Mouse (Mus musculus): ENCODE results near the gene Srrd. TPM values are rescaled to one million over a fixed set of nuclear protein-coding genes. Genes with fewer than 3 reads are reported as not detected.

The Srrd gene
- polyA plus RNA-seq, 1 experiment from 2014 or later: 56.0 TPM

DNA sequence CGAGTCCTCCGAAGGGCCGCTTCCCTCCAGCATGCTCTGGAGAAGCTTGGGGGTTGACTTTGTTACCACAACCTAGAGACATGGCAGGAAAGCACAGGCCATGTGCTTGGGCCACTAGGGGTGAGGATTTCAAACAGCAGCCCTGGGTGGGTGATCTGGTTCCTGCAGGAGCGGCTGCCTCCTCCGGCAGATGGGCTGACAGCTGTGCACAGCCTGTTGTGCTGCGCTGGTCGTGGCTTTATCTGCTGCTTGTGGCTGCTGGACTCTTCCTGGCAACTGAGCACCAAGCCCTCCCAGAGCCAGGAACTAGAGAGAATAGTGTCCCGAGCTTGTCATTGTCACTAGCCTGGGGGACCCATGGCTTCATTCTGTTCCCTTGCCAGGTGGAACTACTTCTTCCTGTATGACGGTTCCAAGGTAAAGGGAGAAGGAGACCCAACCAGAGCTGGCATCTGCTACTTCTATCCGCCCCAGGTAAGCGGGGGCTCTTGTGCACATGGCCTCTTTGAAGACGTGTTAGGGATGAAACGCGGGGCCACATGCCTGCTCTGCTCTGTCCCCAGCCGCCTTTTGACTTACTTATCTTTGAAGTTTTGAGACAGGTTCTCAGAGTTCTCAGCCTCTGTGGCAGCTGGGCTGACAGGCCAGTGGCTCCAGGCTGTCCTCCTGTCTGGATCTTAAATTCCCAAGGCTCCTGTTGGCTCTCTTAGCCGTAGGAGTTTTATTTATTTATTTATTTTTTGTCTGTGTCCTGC, 3.5 kb upstream of the Srrd start:
- no peak for ATAC-seq (ENCODE audit: insufficient number of reproducible peaks, low FRiP score, low TSS enrichment, low read depth)
- 89% methylated on average over 16 of the region's 16 CpGs for WGBS
- no peaks in the 10 kb centered on the region for H3K27me3 ChIP-seq (ENCODE audit: control insufficient read depth, insufficient read depth, low read length)
- no peak for DNase-seq (ENCODE audit: low spot score)
- H3K9me3 ChIP-seq (ENCODE audit: control insufficient read depth, low read length): no peaks in the 10 kb centered on the region
- H3K36me3 ChIP-seq (ENCODE audit: control insufficient read depth, insufficient read depth, low read length): peaks cover 5% of the 10 kb centered on the region
- no peak overlapping the region for H3K27ac ChIP-seq (replicated peaks; ENCODE audit: low read depth, low read length)
- no peak overlapping the region for H3K4me2 ChIP-seq (ENCODE audit: low read depth, severe bottlenecking)
- H3K9ac ChIP-seq (ENCODE audit: low read length): no peak overlapping the region
- peaks cover 7% of the 10 kb centered on the region; the same call in 1 of the 2 replicates for H3K4me1 ChIP-seq (ENCODE audit: control insufficient read depth, insufficient read depth, low read length)
- no peak overlapping the region for H3K4me3 ChIP-seq (ENCODE audit: low read depth, low read length)

DNA sequence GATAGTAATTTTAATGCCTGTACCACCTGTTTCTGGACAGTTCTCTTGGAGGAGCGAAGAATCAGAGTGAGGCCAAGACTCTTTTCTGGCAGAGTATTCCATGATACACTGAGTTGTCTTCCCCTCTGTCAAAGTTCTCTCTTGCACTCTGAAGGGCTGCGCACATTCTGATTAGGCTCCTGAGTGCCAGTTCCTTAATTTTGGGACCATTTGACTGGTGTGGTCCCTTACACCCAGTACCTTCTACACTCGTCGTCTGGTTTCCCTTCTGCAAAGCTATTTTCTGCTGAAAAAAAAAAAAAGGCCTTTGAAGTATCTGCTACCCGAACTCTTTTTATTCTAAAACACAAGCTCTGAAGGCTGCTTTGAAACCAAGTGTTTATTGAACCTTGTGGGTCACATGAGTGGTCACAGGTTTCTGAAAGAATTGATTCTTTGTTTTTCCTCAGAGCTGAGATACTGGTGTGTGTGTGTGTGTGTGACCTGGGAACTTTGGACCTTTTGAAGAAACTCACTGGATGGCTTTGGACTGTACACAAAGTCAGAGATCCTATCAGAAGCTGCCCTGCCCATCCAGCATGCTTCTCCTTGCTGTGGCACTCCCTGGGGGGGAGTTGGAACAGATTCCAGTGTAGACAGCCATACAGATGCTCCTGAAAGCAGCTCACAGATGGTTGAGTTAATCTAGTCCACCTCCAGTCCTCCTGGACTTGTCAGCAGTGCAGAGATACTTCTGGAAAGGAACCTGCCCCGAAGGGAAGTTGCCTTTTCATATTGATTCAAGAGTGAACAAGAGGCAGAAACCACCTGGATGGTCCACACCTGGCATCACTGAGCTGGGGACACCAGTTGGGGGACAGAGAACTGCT, 1.5 kb upstream of the Srrd start:
- no peak overlapping the region for H3K9ac ChIP-seq (ENCODE audit: low read length)
- DNase-seq (ENCODE audit: low spot score) (no peak), ATAC-seq (ENCODE audit: insufficient number of reproducible peaks, low FRiP score, low TSS enrichment, low read depth) (no peak)
- H3K36me3 ChIP-seq (ENCODE audit: control insufficient read depth, insufficient read depth, low read length): peaks cover 1% of the 10 kb centered on the region; the same call in 1 of the 2 replicates
- no peak overlapping the region for H3K27ac ChIP-seq (replicated peaks; ENCODE audit: low read depth, low read length)
- no peaks in the 10 kb centered on the region for H3K27me3 ChIP-seq (ENCODE audit: control insufficient read depth, insufficient read depth, low read length)
- 82% methylated on average over 6 of the region's 6 CpGs for WGBS
- H3K4me1 ChIP-seq (ENCODE audit: control insufficient read depth, insufficient read depth, low read length): peaks cover 7% of the 10 kb centered on the region; the same call in 1 of the 2 replicates
- no peaks in the 10 kb centered on the region for H3K9me3 ChIP-seq (ENCODE audit: control insufficient read depth, low read length)
- H3K4me3 ChIP-seq (ENCODE audit: low read depth, low read length): no peak overlapping the region
- H3K4me2 ChIP-seq (ENCODE audit: low read depth, severe bottlenecking): no peak overlapping the region; the same call in 1 of the 2 replicates

DNA sequence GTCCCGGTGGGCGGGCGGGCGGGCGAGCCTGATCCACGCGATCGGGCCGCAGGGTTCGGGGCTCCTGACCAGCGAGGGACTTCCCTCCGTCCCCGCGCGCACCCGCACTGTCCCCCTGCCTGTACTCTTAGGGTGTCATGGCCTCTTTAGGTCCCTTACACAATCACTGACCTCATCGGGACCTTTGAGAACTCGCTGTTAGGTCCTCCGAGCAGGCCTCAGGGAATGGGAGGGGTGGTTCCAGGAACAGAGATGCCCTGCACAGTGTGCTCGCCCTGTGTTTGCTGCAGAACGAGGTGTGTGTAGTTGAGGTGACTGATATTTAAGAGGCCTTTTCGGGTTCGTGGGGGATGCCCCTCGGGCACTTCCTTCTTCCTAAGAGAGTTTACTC, 360 bp upstream of the Srrd start:
- Histone ChIP-seq H3K9me3 (ENCODE audit: control insufficient read depth, low read length) (no peaks in the 10 kb centered on the region), H3K36me3 (ENCODE audit: control insufficient read depth, insufficient read depth, low read length) (peaks cover 5% of the 10 kb centered on the region), H3K27me3 (ENCODE audit: control insufficient read depth, insufficient read depth, low read length) (no peaks in the 10 kb centered on the region), H3K27ac (replicated peaks; ENCODE audit: low read depth, low read length) (no peak overlapping the region), H3K4me2 (ENCODE audit: low read depth, severe bottlenecking) (peak overlapping the region; percentile 77), H3K4me1 (ENCODE audit: control insufficient read depth, insufficient read depth, low read length) (peaks cover 7% of the 10 kb centered on the region; the same call in 1 of the 2 replicates), H3K4me3 (ENCODE audit: low read depth, low read length) (peak overlapping the region; percentile 89), H3K9ac (ENCODE audit: low read length) (peak overlapping the region; percentile 78)
- DNase-seq (ENCODE audit: low spot score) (no peak), ATAC-seq (ENCODE audit: insufficient number of reproducible peaks, low FRiP score, low TSS enrichment, low read depth) (peak; percentile 67)
- WGBS: under 1% methylated on average over 22 of the region's 24 CpGs

DNA sequence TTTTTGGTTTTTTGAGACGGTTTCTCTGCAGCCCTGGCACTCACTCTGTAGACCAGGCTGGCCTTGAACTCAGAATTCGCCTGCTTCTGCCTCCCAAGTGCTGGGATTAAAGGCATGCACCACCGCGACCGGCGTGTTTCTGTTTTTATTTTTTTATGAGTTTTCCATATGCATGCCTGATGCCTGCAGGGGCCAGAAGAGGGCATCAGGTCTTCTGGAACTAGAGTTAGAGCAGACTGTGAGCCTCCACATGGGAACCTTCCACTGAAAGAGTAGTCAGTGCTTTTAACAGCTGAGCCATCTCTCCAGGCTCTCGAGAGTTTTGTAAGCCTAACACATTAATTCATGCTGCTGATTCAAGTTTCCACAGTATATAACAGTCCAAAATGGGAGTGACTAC, 3.6 kb downstream of the Srrd start:
- no peak overlapping the region for H3K9ac ChIP-seq (ENCODE audit: low read length)
- no peaks in the 10 kb centered on the region for H3K9me3 ChIP-seq (ENCODE audit: control insufficient read depth, low read length)
- H3K4me1 ChIP-seq (ENCODE audit: control insufficient read depth, insufficient read depth, low read length): peaks cover 7% of the 10 kb centered on the region; the same call in 1 of the 2 replicates
- DNase-seq (ENCODE audit: low spot score) (no peak), ATAC-seq (ENCODE audit: insufficient number of reproducible peaks, low FRiP score, low TSS enrichment, low read depth) (no peak)
- H3K36me3 ChIP-seq (ENCODE audit: control insufficient read depth, insufficient read depth, low read length): peaks cover 27% of the 10 kb centered on the region
- no peak overlapping the region for H3K4me2 ChIP-seq (ENCODE audit: low read depth, severe bottlenecking)
- 74% methylated on average over 7 of the region's 7 CpGs for whole genome bisulfite sequencing
- no peak overlapping the region for H3K4me3 ChIP-seq (ENCODE audit: low read depth, low read length)
- no peaks in the 10 kb centered on the region for H3K27me3 ChIP-seq (ENCODE audit: control insufficient read depth, insufficient read depth, low read length)
- H3K27ac ChIP-seq (replicated peaks; ENCODE audit: low read depth, low read length): no peak overlapping the region

DNA sequence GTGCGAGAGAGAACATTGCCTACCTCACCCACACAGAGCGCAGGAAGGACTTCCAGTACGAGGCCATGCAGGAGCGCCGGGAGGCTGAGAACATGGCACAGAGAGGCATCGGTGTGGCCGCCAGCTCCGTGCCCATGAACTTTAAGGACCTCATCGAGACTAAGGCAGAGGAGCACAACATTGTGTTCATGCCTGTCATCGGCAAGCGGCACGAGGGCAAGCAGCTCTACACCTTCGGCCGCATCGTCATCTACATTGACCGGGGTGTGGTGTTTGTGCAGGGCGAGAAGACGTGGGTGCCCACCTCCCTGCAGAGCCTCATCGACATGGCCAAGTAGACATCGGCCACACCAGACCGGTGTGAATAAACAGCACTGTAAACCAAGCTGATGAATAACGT, 5.8 kb downstream of the Srrd start:
- Histone ChIP-seq H3K9me3 (ENCODE audit: control insufficient read depth, low read length) (no peaks in the 10 kb centered on the region), H3K27me3 (ENCODE audit: control insufficient read depth, insufficient read depth, low read length) (no peaks in the 10 kb centered on the region), H3K27ac (replicated peaks; ENCODE audit: low read depth, low read length) (no peak overlapping the region), H3K36me3 (ENCODE audit: control insufficient read depth, insufficient read depth, low read length) (peaks cover 45% of the 10 kb centered on the region), H3K9ac (ENCODE audit: low read length) (no peak overlapping the region), H3K4me2 (ENCODE audit: low read depth, severe bottlenecking) (no peak overlapping the region), H3K4me3 (ENCODE audit: low read depth, low read length) (no peak overlapping the region), H3K4me1 (ENCODE audit: control insufficient read depth, insufficient read depth, low read length) (peaks cover 2% of the 10 kb centered on the region; the same call in 1 of the 2 replicates)
- ATAC-seq (ENCODE audit: insufficient number of reproducible peaks, low FRiP score, low TSS enrichment, low read depth): no peak
- no peak for DNase-seq (ENCODE audit: low spot score)
- 94% methylated on average over 22 of the region's 22 CpGs for WGBS

DNA sequence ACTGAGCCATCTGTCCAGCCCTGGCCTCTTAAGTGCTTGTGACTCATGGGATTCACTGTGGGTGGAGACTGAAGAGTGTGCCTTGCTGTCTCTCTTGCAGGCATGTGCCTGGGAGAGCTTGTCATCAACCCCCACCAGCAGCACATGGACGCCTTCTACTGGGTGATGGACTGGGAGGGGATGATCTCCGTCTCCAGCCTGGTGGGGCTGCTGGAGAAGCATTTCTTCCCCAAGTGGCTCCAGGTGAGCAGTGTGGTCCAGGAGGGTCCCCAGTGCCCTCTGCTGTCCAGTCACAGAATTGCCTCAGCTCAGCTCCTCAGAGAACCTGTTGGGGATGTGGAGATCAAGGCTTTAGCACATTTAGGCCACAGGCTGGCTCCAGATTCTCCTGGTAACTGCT, 7.4 kb downstream of the Srrd start:
- 33% methylated on average over 2 of the region's 2 CpGs for WGBS
- H3K9me3 ChIP-seq (ENCODE audit: control insufficient read depth, low read length): no peaks in the 10 kb centered on the region
- ATAC-seq (ENCODE audit: insufficient number of reproducible peaks, low FRiP score, low TSS enrichment, low read depth) (no peak), DNase-seq (ENCODE audit: low spot score) (peak; percentile 69)
- no peak overlapping the region for H3K4me2 ChIP-seq (ENCODE audit: low read depth, severe bottlenecking)
- no peak overlapping the region for H3K9ac ChIP-seq (ENCODE audit: low read length)
- H3K27ac ChIP-seq (replicated peaks; ENCODE audit: low read depth, low read length): no peak overlapping the region
- H3K4me1 ChIP-seq (ENCODE audit: control insufficient read depth, insufficient read depth, low read length): no peaks in the 10 kb centered on the region
- H3K36me3 ChIP-seq (ENCODE audit: control insufficient read depth, insufficient read depth, low read length): peaks cover 59% of the 10 kb centered on the region
- no peak overlapping the region for H3K4me3 ChIP-seq (ENCODE audit: low read depth, low read length)
- H3K27me3 ChIP-seq (ENCODE audit: control insufficient read depth, insufficient read depth, low read length): no peaks in the 10 kb centered on the region

DNA sequence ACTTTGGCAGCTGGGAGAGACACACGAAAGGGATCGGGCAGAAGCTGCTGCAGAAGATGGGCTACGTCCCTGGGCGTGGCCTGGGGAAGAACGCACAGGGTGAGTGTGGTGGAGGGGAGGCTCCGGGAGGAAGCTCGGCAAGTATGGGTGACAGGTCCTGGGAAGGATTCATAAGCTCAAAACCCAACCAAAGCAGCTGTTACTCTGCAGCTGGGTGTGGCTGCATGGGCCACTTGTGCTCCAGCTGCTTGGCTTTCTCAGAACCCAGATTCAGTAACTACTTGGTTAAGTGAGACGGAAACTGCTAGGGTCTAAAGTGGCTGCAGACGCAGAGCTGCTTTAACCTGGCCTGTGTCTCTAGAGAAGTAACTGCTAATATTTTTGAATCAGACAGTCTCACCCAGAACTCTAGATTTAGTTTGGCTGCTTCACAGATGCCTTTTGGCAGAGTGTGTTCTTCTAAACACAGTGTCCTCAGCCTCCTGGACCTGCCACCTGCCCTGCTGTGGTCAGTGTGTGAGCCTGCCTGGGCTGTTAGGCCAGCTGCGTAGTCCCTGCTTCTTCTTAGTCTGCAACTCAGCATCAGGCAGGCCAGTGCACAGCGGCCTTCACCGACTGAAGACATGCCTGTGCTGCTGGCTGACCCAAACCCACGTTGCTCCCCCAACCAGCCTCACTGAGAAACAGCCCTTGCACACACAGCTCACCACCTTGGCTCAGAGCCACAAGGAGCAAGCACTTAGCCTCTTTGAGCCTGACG, 12.9 kb downstream of the Srrd start:
- no peak overlapping the region for H3K27ac ChIP-seq (replicated peaks; ENCODE audit: low read depth, low read length)
- DNase-seq (ENCODE audit: low spot score): no peak
- 91% methylated on average over 14 of the region's 14 CpGs for WGBS
- no peak for ATAC-seq (ENCODE audit: insufficient number of reproducible peaks, low FRiP score, low TSS enrichment, low read depth)
- H3K9ac ChIP-seq (ENCODE audit: low read length): no peak overlapping the region
- no peak overlapping the region for H3K4me2 ChIP-seq (ENCODE audit: low read depth, severe bottlenecking)
- no peaks in the 10 kb centered on the region for H3K9me3 ChIP-seq (ENCODE audit: control insufficient read depth, low read length)
- H3K4me1 ChIP-seq (ENCODE audit: control insufficient read depth, insufficient read depth, low read length): peaks cover 10% of the 10 kb centered on the region
- no peak overlapping the region for H3K4me3 ChIP-seq (ENCODE audit: low read depth, low read length)
- H3K27me3 ChIP-seq (ENCODE audit: control insufficient read depth, insufficient read depth, low read length): no peaks in the 10 kb centered on the region
- peaks cover 44% of the 10 kb centered on the region for H3K36me3 ChIP-seq (ENCODE audit: control insufficient read depth, insufficient read depth, low read length)

DNA sequence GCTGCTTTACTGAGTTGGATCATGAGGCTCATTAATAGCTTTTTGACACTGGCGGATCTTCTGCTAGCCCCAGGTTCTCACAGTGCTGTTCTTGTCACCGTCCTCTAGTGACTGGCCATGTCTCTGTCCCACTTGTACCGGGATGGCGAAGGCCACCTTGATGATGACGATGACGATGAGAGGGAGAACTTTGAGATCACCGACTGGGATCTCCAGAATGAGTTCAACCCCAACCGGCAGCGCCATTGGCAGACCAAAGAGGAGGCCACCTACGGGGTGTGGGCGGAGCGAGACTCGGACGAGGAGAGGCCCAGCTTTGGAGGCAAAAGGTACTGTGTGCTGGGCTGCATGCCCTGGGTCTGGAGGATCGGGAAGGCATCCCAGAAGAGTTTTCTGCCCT, 15.0 kb downstream of the Srrd start:
- 92% methylated on average over 15 of the region's 15 CpGs for WGBS
- H3K4me2 ChIP-seq (ENCODE audit: low read depth, severe bottlenecking): no peak overlapping the region

More for the DNA sequence above, 15.0 kb downstream of the Srrd start:
- Histone ChIP-seq H3K27me3 (ENCODE audit: control insufficient read depth, insufficient read depth, low read length) (no peaks in the 10 kb centered on the region), H3K4me1 (ENCODE audit: control insufficient read depth, insufficient read depth, low read length) (peaks cover 10% of the 10 kb centered on the region), H3K4me3 (ENCODE audit: low read depth, low read length) (no peak overlapping the region), H3K36me3 (ENCODE audit: control insufficient read depth, insufficient read depth, low read length) (peaks cover 29% of the 10 kb centered on the region), H3K9ac (ENCODE audit: low read length) (no peak overlapping the region), H3K27ac (replicated peaks; ENCODE audit: low read depth, low read length) (no peak overlapping the region), H3K9me3 (ENCODE audit: control insufficient read depth, low read length) (no peaks in the 10 kb centered on the region)
- no peak for DNase-seq (ENCODE audit: low spot score)
- no peak for ATAC-seq (ENCODE audit: insufficient number of reproducible peaks, low FRiP score, low TSS enrichment, low read depth)
